Mouse (Mus musculus) liver, embryonic 16.5 days (tissue): Measurements from ENCODE around the gene Rnasel. TPM values are rescaled to one million over a fixed set of nuclear protein-coding genes. Genes with fewer than 3 reads are reported as not detected.

Experiments
- ATAC-seq: fragments of 200-750 bp; cut with Nextera tagmentation; 2 replicates; pipeline ENCODE4 v1.8.0; 2017; ENCODE audit warnings: low read depth, mild to moderate bottlenecking, moderate number of reproducible peaks, moderate library complexity
- H3K27ac ChIP-seq: fragments of 300-500 bp; sonication (generic); 2 replicates; pipeline ENCODE4 v1.5.1; 2014; ENCODE audit warnings: mild to moderate bottlenecking, low read length
- H3K27me3 ChIP-seq: fragments of 300-500 bp; sonication (generic); 2 replicates; pipeline ENCODE4 v1.6.1; 2014; ENCODE audit warnings: low read depth, low read length, mixed read lengths; ENCODE audit not compliant: control insufficient read depth, insufficient read depth
- H3K36me3 ChIP-seq: fragments of 300-500 bp; sonication (generic); 2 replicates; pipeline ENCODE4 v1.6.1; 2014; ENCODE audit warnings: mild to moderate bottlenecking; ENCODE audit not compliant: control insufficient read depth, insufficient read depth
- H3K4me1 ChIP-seq: fragments of 300-500 bp; sonication (generic); 2 replicates; pipeline ENCODE4 v1.6.1; 2014; ENCODE audit warnings: low read depth, low read length, mixed read lengths; ENCODE audit not compliant: control insufficient read depth
- H3K4me2 ChIP-seq: fragments of 300-500 bp; sonication (generic); 2 replicates; pipeline ENCODE4 v1.6.1; 2014; ENCODE audit warnings: low read depth, low read length, mixed read lengths
- H3K4me3 ChIP-seq: fragments of 300-500 bp; sonication (generic); 2 replicates; pipeline ENCODE4 v1.5.1; 2014; ENCODE audit warnings: low read depth, mild to moderate bottlenecking, low read length
- H3K9ac ChIP-seq: fragments of 300-500 bp; sonication (generic); 2 replicates; pipeline ENCODE4 v1.6.1; 2014; ENCODE audit warnings: low read depth, low read length
- H3K9me3 ChIP-seq: fragments of 300-500 bp; sonication (generic); replicated peaks from 2 replicates; pipeline ENCODE4 v1.6.1; 2016; ENCODE audit warnings: low read length; ENCODE audit not compliant: control insufficient read depth
- WGBS: fragments of 180-500 bp; shearing (Covaris S2); extraction: QIAGEN DNeasy Blood & Tissue Kit; methylation state at CpG from one replicate; pipeline ENCODE4 v1.1.7; 2014; ENCODE audit not compliant: insufficient replicate concordance; 5-methylcytosine and 5-hydroxymethylcytosine counted together
- polyA plus RNA-seq: library from polyadenylated mRNA; unstranded; fragments of >200 nt; fragmentation: Nextera tagmentation; extraction: Ambion mirVana; gene quantifications from 2 replicates; pipeline ENCODE4 v1.2.1, GENCODE M21; 2015

Rnasel gene
- polyA plus RNA-seq, 1 experiment from 2014 or later: 29.1 TPM

DNA sequence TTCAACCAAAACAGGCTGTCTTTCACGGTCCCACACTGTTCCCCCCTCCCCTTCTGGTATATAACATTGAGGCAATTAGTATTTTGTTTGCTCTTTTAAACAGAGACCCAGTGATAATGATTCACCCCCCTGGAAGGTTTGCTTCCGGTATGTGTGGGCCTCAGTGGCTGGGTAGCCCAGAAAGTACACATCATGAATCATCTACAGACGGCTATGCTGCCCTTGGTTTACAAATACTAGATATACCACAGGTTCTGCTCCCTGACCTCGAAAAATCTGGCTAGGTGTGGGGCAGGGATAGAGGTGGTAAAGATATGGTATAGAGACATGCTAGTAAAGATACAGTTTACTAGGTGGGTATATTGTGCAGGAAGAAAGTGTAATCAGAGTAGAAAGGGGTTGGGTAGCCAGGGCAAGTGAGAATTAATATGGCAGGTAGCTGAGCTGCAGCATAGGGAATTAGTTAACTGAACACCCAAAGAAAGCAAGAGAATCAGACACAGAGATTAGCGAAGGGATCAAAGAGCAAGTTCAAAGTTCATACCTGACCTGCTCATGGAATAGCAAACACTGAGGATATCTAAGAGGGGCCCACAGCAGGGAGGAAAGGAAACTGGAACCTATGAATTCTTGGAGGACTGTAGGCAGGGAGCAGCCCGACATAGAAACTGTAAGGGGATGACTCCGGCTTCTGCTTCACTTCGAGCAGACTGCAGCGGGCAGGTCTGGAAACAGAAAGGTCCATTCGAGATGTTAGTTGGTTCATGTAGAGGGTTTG is 21.0 kb downstream of the Rnasel start:
- Histone ChIP-seq H3K9me3 (no peaks in the 10 kb centered on the region), H3K9ac (no peak overlapping the region), H3K4me1 (no peaks in the 10 kb centered on the region), H3K4me2 (no peak overlapping the region), H3K27ac (0 out of 2 replicates have a peak overlapping the region, but pooled peaks have one; percentile 6), H3K4me3 (no peak overlapping the region), H3K36me3 (no peaks in the 10 kb centered on the region), H3K27me3 (no peaks in the 10 kb centered on the region)
- 59% methylated on average over 10 of the region's 10 CpGs for WGBS
- ATAC-seq: peak; percentile 72

DNA sequence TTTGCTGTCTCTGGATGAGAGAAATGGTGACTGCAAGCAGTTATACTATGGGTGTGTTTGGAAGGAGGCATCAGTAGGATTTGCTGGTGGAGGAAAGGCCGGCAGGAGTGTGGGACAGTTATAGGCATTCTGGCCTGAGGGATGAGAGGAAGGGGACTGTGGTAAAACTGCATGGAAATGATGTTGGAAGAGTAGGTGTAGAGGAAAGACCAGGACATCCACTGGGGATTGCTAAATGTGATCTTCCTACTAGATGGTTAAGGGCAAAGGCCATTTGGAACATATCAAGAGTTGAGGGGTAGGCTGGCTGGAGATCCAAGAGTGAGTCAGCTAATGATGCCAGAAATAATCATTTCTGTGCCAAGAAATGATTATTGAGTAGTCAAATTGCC is 21.5 kb downstream of the Rnasel start:
- Histone ChIP-seq H3K36me3 (no peaks in the 10 kb centered on the region), H3K9me3 (no peaks in the 10 kb centered on the region), H3K4me2 (no peak overlapping the region), H3K4me3 (no peak overlapping the region), H3K4me1 (no peaks in the 10 kb centered on the region), H3K27ac (0 out of 2 replicates have a peak overlapping the region, but pooled peaks have one; percentile 6), H3K9ac (no peak overlapping the region), H3K27me3 (no peaks in the 10 kb centered on the region)
- no peak for ATAC-seq
- WGBS: 66% methylated on average over 1 of the region's 1 CpGs

DNA sequence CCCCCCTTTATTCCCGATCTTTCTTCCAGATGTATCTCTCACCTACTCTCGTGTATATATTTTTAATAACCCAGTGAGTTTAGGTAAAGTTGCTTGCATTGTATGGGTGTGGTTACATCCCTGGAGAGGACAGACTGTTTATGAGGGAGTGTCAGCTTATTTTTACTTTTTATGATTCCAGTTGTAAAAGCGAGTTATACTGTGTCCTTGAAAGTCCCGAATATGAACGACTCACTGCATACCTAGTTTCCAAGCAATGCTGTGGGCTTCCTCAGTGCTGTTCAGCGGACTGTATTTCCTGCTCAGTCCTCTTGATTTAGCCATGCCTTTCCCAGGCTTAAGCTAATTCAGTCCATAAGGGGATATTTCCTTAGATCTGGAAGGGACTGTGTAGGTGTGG is 25.9 kb downstream of the Rnasel start:
- no peak overlapping the region for H3K27ac ChIP-seq
- ATAC-seq: no peak
- H3K9me3 ChIP-seq: no peaks in the 10 kb centered on the region
- no peaks in the 10 kb centered on the region for H3K36me3 ChIP-seq
- no peak overlapping the region for H3K9ac ChIP-seq
- H3K27me3 ChIP-seq: no peaks in the 10 kb centered on the region
- WGBS: 69% methylated on average over 6 of the region's 6 CpGs
- no peaks in the 10 kb centered on the region for H3K4me1 ChIP-seq
- no peak overlapping the region for H3K4me3 ChIP-seq
- no peak overlapping the region for H3K4me2 ChIP-seq

DNA sequence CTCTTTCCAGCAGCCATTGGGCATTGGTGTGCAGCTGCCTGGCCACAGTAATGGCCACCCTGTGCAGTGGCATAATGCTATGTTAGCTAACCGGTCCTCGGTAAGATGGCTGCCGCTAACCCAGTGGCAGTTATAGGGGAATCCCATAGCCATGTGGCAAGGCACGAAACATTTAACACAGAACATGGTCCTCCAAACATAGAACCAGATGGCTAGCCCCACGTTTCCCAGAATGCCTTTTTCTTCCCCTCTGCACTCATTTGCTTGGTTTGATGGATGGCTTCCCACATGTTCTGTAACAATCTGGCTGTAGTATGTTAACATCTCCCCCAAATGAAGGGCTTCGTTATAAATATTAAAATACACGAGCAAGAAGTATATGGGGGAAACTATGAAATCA is 27.0 kb downstream of the Rnasel start:
- Histone ChIP-seq H3K27ac (no peak overlapping the region), H3K9me3 (no peaks in the 10 kb centered on the region), H3K27me3 (no peaks in the 10 kb centered on the region), H3K4me2 (no peak overlapping the region), H3K9ac (no peak overlapping the region), H3K36me3 (no peaks in the 10 kb centered on the region), H3K4me1 (no peaks in the 10 kb centered on the region), H3K4me3 (no peak overlapping the region)
- 74% methylated on average over 7 of the region's 7 CpGs for WGBS
- no peak for ATAC-seq

DNA sequence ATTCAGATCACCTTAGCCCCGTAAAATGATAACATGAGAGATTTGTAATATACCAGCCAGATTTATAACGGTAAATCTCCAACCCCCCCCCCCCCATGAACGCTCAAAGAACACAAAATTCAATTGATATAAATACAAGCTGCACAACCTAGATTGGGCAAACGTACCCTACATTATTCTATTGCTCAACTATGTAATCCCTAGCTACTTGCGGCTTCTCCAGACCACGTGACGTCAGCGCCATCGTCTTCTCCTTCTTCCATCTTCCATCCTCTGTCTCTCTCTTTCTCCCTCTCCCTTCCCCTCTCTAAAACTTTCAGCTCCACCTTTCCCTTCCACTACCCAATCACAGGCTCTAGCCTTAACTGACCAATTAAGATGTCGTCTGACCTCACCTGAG is 29.0 kb downstream of the Rnasel start:
- ATAC-seq: no peak
- Histone ChIP-seq H3K4me1 (no peaks in the 10 kb centered on the region), H3K9me3 (no peaks in the 10 kb centered on the region), H3K4me2 (no peak overlapping the region), H3K36me3 (no peaks in the 10 kb centered on the region), H3K27me3 (no peaks in the 10 kb centered on the region), H3K4me3 (no peak overlapping the region), H3K27ac (no peak overlapping the region), H3K9ac (no peak overlapping the region)
- WGBS: 81% methylated on average over 10 of the region's 10 CpGs

DNA sequence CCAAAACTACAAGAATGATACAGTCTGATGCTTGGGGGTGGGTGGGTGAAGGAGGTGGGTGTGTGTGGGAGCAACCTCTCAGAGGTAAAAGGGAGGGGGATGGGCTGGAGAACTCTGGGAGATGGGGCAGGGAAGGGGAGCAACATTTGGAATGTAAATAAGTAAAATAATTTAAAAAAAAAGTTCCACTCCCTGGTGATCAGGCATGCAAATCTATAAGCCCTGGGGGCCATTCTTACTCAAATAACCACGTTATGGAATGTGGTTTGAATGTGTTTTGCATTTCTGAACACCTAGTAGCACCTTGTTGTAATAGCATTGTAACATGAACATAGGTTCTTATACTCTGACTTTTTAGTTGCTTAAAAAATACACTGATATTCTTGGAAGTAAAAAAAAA is 34.1 kb downstream of the Rnasel start:
- no peak overlapping the region for H3K27ac ChIP-seq

DNA sequence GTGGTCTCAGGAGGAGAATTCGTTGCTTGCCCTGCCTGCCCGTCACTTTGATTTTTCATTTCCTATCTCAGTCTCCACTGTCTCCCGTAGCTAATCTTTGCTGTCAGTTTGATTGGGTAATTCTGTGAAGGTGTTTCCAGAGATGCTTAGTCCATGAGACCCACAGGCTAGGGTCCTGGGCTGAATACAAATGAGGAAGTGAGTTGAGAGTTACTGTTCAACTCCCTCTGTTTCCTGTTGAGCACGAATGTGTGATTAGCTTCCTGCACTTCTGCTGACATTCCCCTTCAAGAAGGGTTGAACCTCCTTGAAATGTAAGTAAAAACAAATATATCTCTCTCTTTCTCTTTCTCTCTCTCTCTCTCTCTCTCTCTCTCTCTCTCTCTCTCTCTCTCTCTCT is 36.4 kb downstream of the Rnasel start:
- Histone ChIP-seq H3K9ac (no peak overlapping the region), H3K4me3 (no peak overlapping the region), H3K4me1 (no peaks in the 10 kb centered on the region), H3K36me3 (no peaks in the 10 kb centered on the region), H3K27ac (no peak overlapping the region), H3K27me3 (no peaks in the 10 kb centered on the region), H3K9me3 (no peaks in the 10 kb centered on the region), H3K4me2 (no peak overlapping the region)
- ATAC-seq: no peak
- WGBS: 14% methylated on average over 4 of the region's 4 CpGs

More for the DNA sequence above, 34.1 kb downstream of the Rnasel start:
- no peak for ATAC-seq
- Histone ChIP-seq H3K4me2 (no peak overlapping the region), H3K9ac (no peak overlapping the region), H3K36me3 (no peaks in the 10 kb centered on the region), H3K4me1 (no peaks in the 10 kb centered on the region), H3K9me3 (no peaks in the 10 kb centered on the region), H3K27me3 (no peaks in the 10 kb centered on the region), H3K4me3 (no peak overlapping the region)
- WGBS: 40% methylated on average over 1 of the region's 1 CpGs

DNA sequence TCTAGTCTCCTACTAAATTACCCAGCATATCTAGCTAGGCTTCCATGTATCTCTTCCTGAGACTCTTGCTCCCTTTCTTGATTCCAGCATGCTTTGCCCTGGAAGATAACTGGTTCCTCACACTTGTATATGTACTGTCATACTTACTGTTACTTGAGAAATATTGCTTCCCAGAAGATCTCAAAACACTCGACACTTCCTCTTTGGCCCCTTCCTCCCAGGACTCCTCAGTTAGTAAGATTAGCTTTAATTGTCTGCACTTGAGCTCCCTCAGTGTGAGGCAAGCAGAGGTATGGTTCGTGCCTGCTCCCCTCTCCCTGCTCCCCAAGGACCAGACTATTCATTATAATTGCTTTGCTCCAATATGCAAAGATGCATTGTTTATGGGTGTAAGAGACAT is 41.5 kb downstream of the Rnasel start:
- Histone ChIP-seq H3K4me2 (no peak overlapping the region), H3K36me3 (no peaks in the 10 kb centered on the region), H3K9me3 (no peaks in the 10 kb centered on the region), H3K27me3 (no peaks in the 10 kb centered on the region), H3K4me1 (no peaks in the 10 kb centered on the region), H3K9ac (no peak overlapping the region), H3K4me3 (no peak overlapping the region), H3K27ac (no peak overlapping the region)
- ATAC-seq: no peak
- 17% methylated on average over 2 of the region's 2 CpGs for WGBS

DNA sequence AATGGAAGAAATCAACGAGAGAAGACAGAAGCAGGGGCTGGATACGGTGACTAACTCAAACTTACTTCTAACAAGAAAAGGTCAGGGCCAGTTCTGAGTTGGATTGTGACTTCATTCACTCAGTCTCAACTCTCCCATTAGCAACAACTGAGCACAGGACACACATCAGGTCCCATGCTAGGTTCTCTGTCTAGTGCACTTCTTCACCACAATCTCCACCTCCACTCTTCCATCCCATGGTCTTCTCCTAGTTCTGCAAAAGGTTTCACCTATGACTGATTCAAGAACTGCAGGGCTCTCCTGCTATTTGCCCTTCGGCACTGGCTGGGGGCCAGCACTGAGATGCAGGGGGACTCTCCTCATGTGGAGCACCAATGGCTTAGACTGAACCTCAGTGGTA is 45.0 kb downstream of the Rnasel start:
- Histone ChIP-seq H3K9ac (no peak overlapping the region), H3K36me3 (no peaks in the 10 kb centered on the region), H3K4me3 (no peak overlapping the region), H3K4me2 (no peak overlapping the region), H3K27ac (no peak overlapping the region), H3K4me1 (no peaks in the 10 kb centered on the region), H3K27me3 (no peaks in the 10 kb centered on the region), H3K9me3 (no peaks in the 10 kb centered on the region)
- WGBS: 59% methylated on average over 3 of the region's 3 CpGs
- no peak for ATAC-seq
